Mouse (Mus musculus) limb, embryonic 12.5 days (tissue): Measurements from ENCODE around the gene Fam83f. TPM values are rescaled to one million over a fixed set of nuclear protein-coding genes. Genes with fewer than 3 reads are reported as not detected.

ENCODE experiments used
- ATAC-seq: fragments of 200-750 bp; cut with Nextera tagmentation; 2 replicates; pipeline ENCODE4 v1.8.0; 2017; ENCODE audit warnings: low read depth, moderate TSS enrichment; ENCODE audit not compliant: insufficient number of reproducible peaks, insufficient read depth, low FRiP score, low TSS enrichment
- H3K27ac ChIP-seq: fragments of 300-500 bp; sonication (generic); 2 replicates; pipeline ENCODE4 v1.5.1; 2016; ENCODE audit warnings: mild to moderate bottlenecking, moderate library complexity
- H3K27me3 ChIP-seq: fragments of 300-500 bp; sonication (generic); 2 replicates; pipeline ENCODE4 v1.6.1; 2016; ENCODE audit warnings: mild to moderate bottlenecking, moderate library complexity
- H3K36me3 ChIP-seq: fragments of 300-500 bp; sonication (generic); 2 replicates; pipeline ENCODE4 v1.6.1; 2016; ENCODE audit warnings: mild to moderate bottlenecking, moderate library complexity
- H3K4me1 ChIP-seq: fragments of 300-500 bp; sonication (generic); replicated peaks from 2 replicates; pipeline ENCODE4 v1.6.1; 2016
- H3K4me2 ChIP-seq: fragments of 300-500 bp; sonication (generic); 2 replicates; pipeline ENCODE4 v1.6.1; 2016; ENCODE audit warnings: mild to moderate bottlenecking, moderate library complexity
- H3K4me3 ChIP-seq: fragments of 300-500 bp; sonication (generic); replicated peaks from 2 replicates; pipeline ENCODE4 v1.5.1; 2016; ENCODE audit warnings: mild to moderate bottlenecking
- H3K9ac ChIP-seq: fragments of 300-500 bp; sonication (generic); replicated peaks from 2 replicates; pipeline ENCODE4 v1.6.1; 2016; ENCODE audit warnings: mild to moderate bottlenecking, moderate library complexity
- H3K9me3 ChIP-seq: fragments of 300-500 bp; sonication (generic); 2 replicates; pipeline ENCODE4 v1.6.1; 2016; ENCODE audit warnings: mild to moderate bottlenecking, moderate library complexity
- WGBS: fragments of 180-500 bp; shearing (Covaris S2); methylation state at CpG from one replicate; pipeline ENCODE4 v1.1.7; 2016; 5-methylcytosine and 5-hydroxymethylcytosine counted together
- polyA plus RNA-seq: library from polyadenylated mRNA; unstranded; fragments of >200 nt; fragmentation: Nextera tagmentation; extraction: Ambion mirVana; gene quantifications from 2 replicates; pipeline ENCODE4 v1.2.1, GENCODE M21; 2016

Fam83f gene
- polyA plus RNA-seq, 1 experiment from 2014 or later: 1.3 TPM

- H3K4me2 ChIP-seq: no peak overlapping the region
- ATAC-seq: no peak
- H3K9me3 ChIP-seq: no peaks in the 10 kb centered on the region
- no peak overlapping the region for H3K27ac ChIP-seq
- no peaks in the 10 kb centered on the region for H3K36me3 ChIP-seq
- H3K9ac ChIP-seq: no peak overlapping the region
- H3K4me1 ChIP-seq: peaks cover 10% of the 10 kb centered on the region
- 71% methylated on average over 4 of the region's 4 CpGs for WGBS
- H3K4me3 ChIP-seq: no peak overlapping the region
- H3K27me3 ChIP-seq: peaks cover 56% of the 10 kb centered on the region
Observed at GRCm38 (mm10) chr15:80673337-80674095, 1.9 kb downstream of the Fam83f start.

GRCm38 (mm10) chr15:80674700-80675099 lies 3.1 kb downstream of the Fam83f start:
- peaks cover 15% of the 10 kb centered on the region for H3K4me1 ChIP-seq

GRCm38 (mm10) chr15:80679515-80680215 lies 8.0 kb downstream of the Fam83f start:
- no peaks in the 10 kb centered on the region for H3K9me3 ChIP-seq
- ATAC-seq: no peak; the same call in 1 of the 2 replicates
- no peak overlapping the region for H3K4me3 ChIP-seq
- H3K4me1 ChIP-seq: peaks cover 24% of the 10 kb centered on the region
- WGBS: 49% methylated on average over 8 of the region's 8 CpGs
- peaks cover 3% of the 10 kb centered on the region for H3K27me3 ChIP-seq
- no peaks in the 10 kb centered on the region for H3K36me3 ChIP-seq
- H3K4me2 ChIP-seq: 0 out of 2 replicates have a peak overlapping the region, but pooled peaks have one; percentile 10
- peak overlapping the region; percentile 83 for H3K27ac ChIP-seq
- no peak overlapping the region for H3K9ac ChIP-seq

More at GRCm38 (mm10) chr15:80674700-80675099, 3.1 kb downstream of the Fam83f start:
- Histone ChIP-seq H3K27me3 (peaks cover 51% of the 10 kb centered on the region), H3K36me3 (no peaks in the 10 kb centered on the region), H3K9me3 (no peaks in the 10 kb centered on the region), H3K4me3 (no peak overlapping the region), H3K4me2 (no peak overlapping the region), H3K27ac (no peak overlapping the region), H3K9ac (no peak overlapping the region)
- WGBS: 81% methylated on average over 6 of the region's 6 CpGs
- ATAC-seq: no peak

GRCm38 (mm10) chr15:80680347-80681030 lies 8.8 kb downstream of the Fam83f start:
- H3K27ac ChIP-seq: 0 out of 2 replicates have a peak overlapping the region, but pooled peaks have one; percentile 29
- WGBS: 60% methylated on average over 7 of the region's 7 CpGs

GRCm38 (mm10) chr15:80681466-80681881 lies 9.8 kb downstream of the Fam83f start:
- H3K9ac ChIP-seq: no peak overlapping the region
- H3K4me2 ChIP-seq: no peak overlapping the region
- no peaks in the 10 kb centered on the region; the same call in none of the 2 replicates for H3K27me3 ChIP-seq
- WGBS: 54% methylated on average over 4 of the region's 4 CpGs
- no peaks in the 10 kb centered on the region for H3K36me3 ChIP-seq
- no peaks in the 10 kb centered on the region for H3K9me3 ChIP-seq
- peaks cover 24% of the 10 kb centered on the region for H3K4me1 ChIP-seq
- ATAC-seq: no peak
- H3K4me3 ChIP-seq: no peak overlapping the region
- H3K27ac ChIP-seq: no peak overlapping the region

More at GRCm38 (mm10) chr15:80680347-80681030, 8.8 kb downstream of the Fam83f start:
- no peaks in the 10 kb centered on the region; the same call in 1 of the 2 replicates for H3K27me3 ChIP-seq
- H3K4me3 ChIP-seq: no peak overlapping the region
- ATAC-seq: no peak
- no peak overlapping the region for H3K4me2 ChIP-seq
- H3K9ac ChIP-seq: no peak overlapping the region
- no peaks in the 10 kb centered on the region for H3K36me3 ChIP-seq
- H3K4me1 ChIP-seq: peaks cover 24% of the 10 kb centered on the region
- H3K9me3 ChIP-seq: no peaks in the 10 kb centered on the region

GRCm38 (mm10) chr15:80682343-80682742 lies 10.7 kb downstream of the Fam83f start:
- no peak overlapping the region for H3K9ac ChIP-seq
- no peak overlapping the region for H3K4me2 ChIP-seq
- H3K36me3 ChIP-seq: no peaks in the 10 kb centered on the region
- H3K4me3 ChIP-seq: no peak overlapping the region
- WGBS: 90% methylated on average over 8 of the region's 8 CpGs
- no peak for ATAC-seq
- no peak overlapping the region for H3K27ac ChIP-seq
- H3K27me3 ChIP-seq: no peaks in the 10 kb centered on the region; the same call in none of the 2 replicates
- H3K9me3 ChIP-seq: no peaks in the 10 kb centered on the region
- peaks cover 24% of the 10 kb centered on the region for H3K4me1 ChIP-seq

GRCm38 (mm10) chr15:80683151-80683550 lies 11.5 kb downstream of the Fam83f start:
- ATAC-seq: no peak
- 65% methylated on average over 6 of the region's 6 CpGs for WGBS
- Histone ChIP-seq H3K27me3 (no peaks in the 10 kb centered on the region; the same call in none of the 2 replicates), H3K4me3 (no peak overlapping the region), H3K27ac (no peak overlapping the region), H3K4me1 (peaks cover 24% of the 10 kb centered on the region), H3K9ac (no peak overlapping the region), H3K9me3 (no peaks in the 10 kb centered on the region), H3K36me3 (no peaks in the 10 kb centered on the region), H3K4me2 (no peak overlapping the region)

GRCm38 (mm10) chr15:80683990-80684389 lies 12.3 kb downstream of the Fam83f start:
- Histone ChIP-seq H3K36me3 (no peaks in the 10 kb centered on the region), H3K4me2 (no peak overlapping the region), H3K9ac (no peak overlapping the region), H3K4me1 (peaks cover 24% of the 10 kb centered on the region), H3K27ac (no peak overlapping the region), H3K9me3 (no peaks in the 10 kb centered on the region), H3K4me3 (no peak overlapping the region), H3K27me3 (no peaks in the 10 kb centered on the region; the same call in 1 of the 2 replicates)
- no peak for ATAC-seq
- 65% methylated on average over 3 of the region's 3 CpGs for WGBS

- H3K4me1 ChIP-seq: peaks cover 16% of the 10 kb centered on the region
- no peaks in the 10 kb centered on the region for H3K9me3 ChIP-seq
- no peaks in the 10 kb centered on the region for H3K36me3 ChIP-seq
- no peak for ATAC-seq
- no peak overlapping the region for H3K27ac ChIP-seq
- 20% methylated on average over 8 of the region's 8 CpGs for WGBS
- no peak overlapping the region for H3K4me3 ChIP-seq
- no peak overlapping the region for H3K9ac ChIP-seq
- H3K27me3 ChIP-seq: no peaks in the 10 kb centered on the region; the same call in 1 of the 2 replicates
- H3K4me2 ChIP-seq: no peak overlapping the region
Observed at GRCm38 (mm10) chr15:80684786-80685602, 13.3 kb downstream of the Fam83f start.

GRCm38 (mm10) chr15:80685603-80685895 lies 13.9 kb downstream of the Fam83f start:
- Histone ChIP-seq H3K27me3 (no peaks in the 10 kb centered on the region; the same call in 1 of the 2 replicates), H3K4me2 (no peak overlapping the region), H3K9ac (no peak overlapping the region), H3K27ac (no peak overlapping the region), H3K4me1 (peaks cover 13% of the 10 kb centered on the region), H3K4me3 (no peak overlapping the region), H3K9me3 (no peaks in the 10 kb centered on the region), H3K36me3 (no peaks in the 10 kb centered on the region)
- no peak for ATAC-seq
- 14% methylated on average over 7 of the region's 7 CpGs for WGBS
